Mouse (Mus musculus): ENCODE data around the gene Fbxo34. TPM values are rescaled to one million over a fixed set of nuclear protein-coding genes. Genes with fewer than 3 reads are reported as not detected.

Fbxo34 gene
- polyA plus RNA-seq, 1 experiment: 61.0 TPM

DNA sequence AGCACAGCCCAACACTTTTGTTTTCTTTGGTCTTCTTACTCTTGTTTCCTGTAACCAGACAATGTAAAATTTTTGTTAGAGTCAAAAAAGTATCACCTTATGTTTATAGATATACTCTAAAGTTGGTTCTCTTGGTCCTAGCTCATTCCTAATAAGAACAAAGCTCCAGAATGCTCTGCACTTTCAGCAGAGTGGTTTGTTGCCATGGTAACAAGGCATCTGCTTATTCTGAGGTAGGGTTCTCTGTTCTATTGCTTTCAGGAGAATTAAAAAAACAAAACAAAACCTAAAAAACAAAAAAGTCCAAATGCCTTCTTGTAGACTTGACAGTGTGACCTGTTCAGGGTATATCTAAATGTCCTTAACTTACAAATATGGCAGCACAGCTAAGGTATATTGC lies 57.8 kb downstream of the Fbxo34 start:
- Histone ChIP-seq H3K4me1 (ENCODE audit: control insufficient read depth, insufficient read depth, low read length) (peaks cover 14% of the 10 kb centered on the region), H3K27ac (ENCODE audit: insufficient read depth, low read length) (0 out of 2 replicates have a peak overlapping the region, but pooled peaks have one; percentile 7), H3K4me3 (ENCODE audit: insufficient read depth, low read length) (no peak overlapping the region)
- TF ChIP-seq CTCF (IDR thresholded peaks at IDR 0.05; ENCODE audit: extremely low read depth, insufficient read depth, low read length) (no peak), POLR2A (IDR thresholded peaks at IDR 0.05; ENCODE audit: extremely low read depth, insufficient read depth, low read length) (no peak)

- H3K4me1 ChIP-seq (ENCODE audit: control insufficient read depth, insufficient read depth, low read length): peaks cover 19% of the 10 kb centered on the region
- H3K4me3 ChIP-seq (ENCODE audit: insufficient read depth, low read length): no peak overlapping the region
- peak overlapping the region; percentile 18; the same call in 1 of the 2 replicates for H3K27ac ChIP-seq (ENCODE audit: insufficient read depth, low read length)
- TF ChIP-seq POLR2A (IDR thresholded peaks at IDR 0.05; ENCODE audit: extremely low read depth, insufficient read depth, low read length) (no peak), CTCF (IDR thresholded peaks at IDR 0.05; ENCODE audit: extremely low read depth, insufficient read depth, low read length) (no peak)
Observed at GRCm38 (mm10) chr14:47510244-47510643, 60.0 kb downstream of the Fbxo34 start.

- Histone ChIP-seq H3K4me3 (ENCODE audit: insufficient read depth, low read length) (no peak overlapping the region), H3K4me1 (ENCODE audit: control insufficient read depth, insufficient read depth, low read length) (peaks cover 13% of the 10 kb centered on the region), H3K27ac (ENCODE audit: insufficient read depth, low read length) (peak overlapping the region; percentile 87)
- no peak for TF ChIP-seq CTCF (IDR thresholded peaks at IDR 0.05; ENCODE audit: extremely low read depth, insufficient read depth, low read length)
- TF ChIP-seq POLR2A (IDR thresholded peaks at IDR 0.05; ENCODE audit: extremely low read depth, insufficient read depth, low read length): no peak
Observed at GRCm38 (mm10) chr14:47513606-47514005, 63.4 kb downstream of the Fbxo34 start.

DNA sequence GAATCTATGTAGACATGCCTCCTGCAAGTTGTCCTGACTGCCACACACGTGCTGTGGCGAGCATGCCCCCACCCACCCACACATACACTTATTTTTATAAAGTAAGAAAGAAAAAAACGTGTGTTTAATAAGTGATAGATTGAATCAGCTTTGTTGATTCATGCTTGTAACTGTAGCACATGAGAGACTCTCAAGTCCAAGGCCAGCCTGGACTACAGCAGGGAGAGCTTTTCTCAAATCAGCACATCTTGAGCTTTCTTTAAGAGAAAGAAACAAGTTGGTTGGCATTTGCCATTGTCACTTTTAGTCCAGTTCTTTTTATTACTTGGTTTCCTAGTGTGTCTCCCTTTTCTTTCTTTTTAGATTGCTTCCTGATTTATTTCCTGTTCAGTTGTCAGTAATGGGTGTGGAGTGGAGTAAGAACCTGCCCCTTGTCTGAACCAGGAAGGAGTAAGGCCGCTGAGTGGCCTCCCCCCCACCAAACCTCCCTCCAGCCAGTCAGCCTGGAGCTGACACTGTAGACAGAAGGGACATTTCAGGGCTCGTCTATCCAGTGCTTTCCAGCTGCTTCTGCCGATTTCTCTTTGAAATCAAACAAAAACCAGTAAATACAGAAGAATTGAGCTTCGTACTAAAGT lies 64.7 kb downstream of the Fbxo34 start:
- Histone ChIP-seq H3K4me1 (ENCODE audit: control insufficient read depth, insufficient read depth, low read length) (peaks cover 14% of the 10 kb centered on the region), H3K4me3 (ENCODE audit: insufficient read depth, low read length) (no peak overlapping the region), H3K27ac (ENCODE audit: insufficient read depth, low read length) (no peak overlapping the region)
- no peak for TF ChIP-seq POLR2A (IDR thresholded peaks at IDR 0.05; ENCODE audit: extremely low read depth, insufficient read depth, low read length)
- TF ChIP-seq CTCF (IDR thresholded peaks at IDR 0.05; ENCODE audit: extremely low read depth, insufficient read depth, low read length): no peak

DNA sequence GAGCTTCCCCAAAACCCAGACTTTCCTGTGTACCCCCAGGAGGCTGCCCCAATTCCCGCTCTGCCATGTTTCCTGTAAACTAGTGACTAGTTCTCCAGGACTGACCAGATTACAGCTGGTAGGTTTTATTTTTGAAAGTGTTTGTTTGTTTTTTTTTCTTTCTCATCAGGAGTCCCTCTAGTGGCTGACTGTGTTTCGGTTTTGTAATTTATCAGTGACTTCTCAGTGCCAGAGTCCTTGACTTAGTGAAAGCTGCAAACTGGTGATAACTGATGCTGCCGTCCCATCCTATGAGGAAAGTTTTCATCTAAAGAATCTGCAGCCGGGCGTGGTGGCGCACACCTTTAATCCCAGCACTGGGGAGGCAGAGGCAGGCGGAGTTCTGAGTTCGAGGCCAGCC lies 65.4 kb downstream of the Fbxo34 start:
- peaks cover 12% of the 10 kb centered on the region for H3K4me1 ChIP-seq (ENCODE audit: control insufficient read depth, insufficient read depth, low read length)
- H3K4me3 ChIP-seq (ENCODE audit: insufficient read depth, low read length): no peak overlapping the region
- no peak for TF ChIP-seq POLR2A (IDR thresholded peaks at IDR 0.05; ENCODE audit: extremely low read depth, insufficient read depth, low read length)
- TF ChIP-seq CTCF (IDR thresholded peaks at IDR 0.05; ENCODE audit: extremely low read depth, insufficient read depth, low read length): no peak
- no peak overlapping the region for H3K27ac ChIP-seq (ENCODE audit: insufficient read depth, low read length)

- Histone ChIP-seq H3K27ac (ENCODE audit: insufficient read depth, low read length) (no peak overlapping the region), H3K4me3 (ENCODE audit: insufficient read depth, low read length) (no peak overlapping the region), H3K4me1 (ENCODE audit: control insufficient read depth, insufficient read depth, low read length) (peaks cover 12% of the 10 kb centered on the region)
- no peak for TF ChIP-seq POLR2A (IDR thresholded peaks at IDR 0.05; ENCODE audit: extremely low read depth, insufficient read depth, low read length)
- TF ChIP-seq CTCF (IDR thresholded peaks at IDR 0.05; ENCODE audit: extremely low read depth, insufficient read depth, low read length): no peak
Observed at GRCm38 (mm10) chr14:47516755-47517154, 66.5 kb downstream of the Fbxo34 start.

DNA sequence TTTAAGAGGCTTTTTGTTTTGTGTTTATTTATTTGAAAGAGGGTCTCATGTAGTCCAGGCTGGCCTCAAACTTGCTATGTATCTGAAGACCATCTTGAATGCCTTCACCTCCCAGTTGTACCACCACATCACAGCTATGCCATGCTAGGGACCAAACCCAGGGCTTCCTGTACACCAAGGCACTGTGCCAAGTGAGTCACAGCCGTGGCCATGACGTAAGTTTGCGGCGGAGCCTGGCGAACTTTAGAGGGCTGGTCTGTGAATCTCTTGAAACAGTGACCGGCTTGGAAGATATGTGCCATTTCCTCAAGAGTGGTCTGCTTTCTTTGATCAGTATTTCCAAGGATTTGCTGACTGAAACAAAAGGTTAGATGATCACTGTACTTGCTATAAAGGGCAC lies 68.4 kb downstream of the Fbxo34 start:
- Histone ChIP-seq H3K4me1 (ENCODE audit: control insufficient read depth, insufficient read depth, low read length) (peaks cover 8% of the 10 kb centered on the region), H3K27ac (ENCODE audit: insufficient read depth, low read length) (no peak overlapping the region), H3K4me3 (ENCODE audit: insufficient read depth, low read length) (no peak overlapping the region)
- TF ChIP-seq POLR2A (IDR thresholded peaks at IDR 0.05; ENCODE audit: extremely low read depth, insufficient read depth, low read length) (no peak), CTCF (IDR thresholded peaks at IDR 0.05; ENCODE audit: extremely low read depth, insufficient read depth, low read length) (no peak)

DNA sequence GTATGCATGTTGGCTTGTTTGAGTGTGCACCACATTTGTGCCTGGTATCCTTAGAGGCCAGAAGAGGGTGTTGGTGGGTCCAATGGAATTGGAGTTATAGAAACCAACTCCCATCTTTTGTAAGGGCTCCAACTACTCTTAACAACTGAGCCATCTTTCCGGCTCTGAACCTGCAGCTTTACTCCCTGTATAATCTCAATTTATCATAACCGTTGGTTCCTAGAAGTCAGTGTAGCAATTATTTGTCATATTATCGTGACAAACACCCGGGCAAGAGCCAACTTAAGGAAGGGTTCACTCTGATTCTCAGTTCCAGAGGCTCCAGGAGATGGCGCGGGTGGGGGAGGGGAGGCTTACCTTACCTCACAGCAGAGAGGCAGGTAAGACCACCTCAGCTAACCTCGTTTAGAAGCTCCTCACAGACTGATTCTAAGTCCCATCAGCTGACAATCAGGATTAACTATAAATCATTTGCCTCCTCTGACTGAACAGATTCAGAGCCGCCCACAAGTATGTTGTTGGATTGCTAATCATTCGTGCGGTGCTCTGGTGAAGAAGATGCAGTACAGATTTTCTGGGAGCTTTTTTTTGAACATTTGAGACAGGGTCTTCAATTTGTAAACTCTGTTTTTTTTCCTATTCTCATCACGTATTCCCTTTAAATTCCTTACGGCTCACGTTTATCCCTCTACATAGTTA lies 70.7 kb downstream of the Fbxo34 start:
- H3K4me1 ChIP-seq (ENCODE audit: control insufficient read depth, insufficient read depth, low read length): peaks cover 11% of the 10 kb centered on the region
- H3K4me3 ChIP-seq (ENCODE audit: insufficient read depth, low read length): no peak overlapping the region
- TF ChIP-seq CTCF (IDR thresholded peaks at IDR 0.05; ENCODE audit: extremely low read depth, insufficient read depth, low read length) (no peak), POLR2A (IDR thresholded peaks at IDR 0.05; ENCODE audit: extremely low read depth, insufficient read depth, low read length) (no peak)
- H3K27ac ChIP-seq (ENCODE audit: insufficient read depth, low read length): 0 out of 2 replicates have a peak overlapping the region, but pooled peaks have one; percentile 30

- no peak overlapping the region for H3K27ac ChIP-seq (ENCODE audit: insufficient read depth, low read length)
- no peak overlapping the region for H3K4me3 ChIP-seq (ENCODE audit: insufficient read depth, low read length)
- TF ChIP-seq POLR2A (IDR thresholded peaks at IDR 0.05; ENCODE audit: extremely low read depth, insufficient read depth, low read length): no peak
- TF ChIP-seq CTCF (IDR thresholded peaks at IDR 0.05; ENCODE audit: extremely low read depth, insufficient read depth, low read length): no peak
Observed at GRCm38 (mm10) chr14:47521609-47522008, 71.4 kb downstream of the Fbxo34 start.

DNA sequence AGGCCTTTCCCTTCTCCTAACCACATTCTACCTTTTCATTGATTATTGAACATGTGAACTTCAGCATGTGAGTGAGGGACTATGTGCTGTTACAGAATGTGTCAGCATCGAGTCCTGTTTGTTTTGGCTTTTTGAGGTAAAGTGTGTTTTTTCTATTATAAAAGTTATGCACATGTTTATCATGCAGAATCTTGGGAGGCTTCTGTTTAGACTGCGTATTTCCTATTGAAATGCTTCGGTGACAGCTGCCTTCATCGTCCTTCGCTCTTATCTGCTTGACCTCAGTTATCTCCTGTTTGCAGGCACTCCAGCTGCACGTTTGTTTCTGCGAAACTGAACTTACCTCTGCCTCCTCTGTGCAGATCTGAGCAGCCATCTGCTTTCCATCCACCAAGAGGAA lies 72.1 kb downstream of the Fbxo34 start:
- no peak overlapping the region for H3K4me3 ChIP-seq (ENCODE audit: insufficient read depth, low read length)
- H3K27ac ChIP-seq (ENCODE audit: insufficient read depth, low read length): no peak overlapping the region
- H3K4me1 ChIP-seq (ENCODE audit: control insufficient read depth, insufficient read depth, low read length): peaks cover 12% of the 10 kb centered on the region
- TF ChIP-seq POLR2A (IDR thresholded peaks at IDR 0.05; ENCODE audit: extremely low read depth, insufficient read depth, low read length) (no peak), CTCF (IDR thresholded peaks at IDR 0.05; ENCODE audit: extremely low read depth, insufficient read depth, low read length) (no peak)

More at GRCm38 (mm10) chr14:47521609-47522008, 71.4 kb downstream of the Fbxo34 start:
- H3K4me1 ChIP-seq (ENCODE audit: control insufficient read depth, insufficient read depth, low read length): peaks cover 12% of the 10 kb centered on the region

Measured in cortical plate, adult 2 months (tissue).